Mouse (Mus musculus) hindbrain, embryonic 10.5 days (tissue): Measurements from ENCODE around the gene Ltbp3. TPM values are rescaled to one million over a fixed set of nuclear protein-coding genes. Genes with fewer than 3 reads are reported as not detected.

Experiments used
- DNase-seq: peaks from one replicate; pipeline ENCODE4 v3.0.0-alpha.2; 2017; ENCODE audit warnings: low spot score
- H3K27ac ChIP-seq: fragments of 300-500 bp; sonication (generic); 2 replicates; pipeline ENCODE4 v1.5.1; 2016; ENCODE audit warnings: mild to moderate bottlenecking, moderate library complexity
- H3K27me3 ChIP-seq: fragments of 300-500 bp; sonication (generic); 2 replicates; pipeline ENCODE4 v1.6.1; 2016; ENCODE audit warnings: mild to moderate bottlenecking; ENCODE audit not compliant: poor library complexity, insufficient read depth, severe bottlenecking
- H3K36me3 ChIP-seq: fragments of 300-500 bp; sonication (generic); 2 replicates; pipeline ENCODE4 v1.6.1; 2016; ENCODE audit warnings: mild to moderate bottlenecking, moderate library complexity
- H3K4me1 ChIP-seq: fragments of 300-500 bp; sonication (generic); replicated peaks from 2 replicates; pipeline ENCODE4 v1.6.1; 2016; ENCODE audit warnings: mild to moderate bottlenecking
- H3K4me3 ChIP-seq: fragments of 300-500 bp; sonication (generic); 2 replicates; pipeline ENCODE4 v1.5.1; 2016; ENCODE audit warnings: mild to moderate bottlenecking, moderate library complexity
- H3K9me3 ChIP-seq: fragments of 300-500 bp; sonication (generic); 2 replicates; pipeline ENCODE4 v1.6.1; 2016; ENCODE audit warnings: mild to moderate bottlenecking, moderate library complexity
- WGBS: fragments of 180-500 bp; shearing (Covaris S2); methylation state at CpG from one replicate; pipeline ENCODE4 v1.1.7; 2016; 5-methylcytosine and 5-hydroxymethylcytosine counted together
- polyA plus RNA-seq: library from polyadenylated mRNA; unstranded; fragments of >200 nt; fragmentation: Nextera tagmentation; extraction: Ambion mirVana; gene quantifications from 2 replicates; pipeline ENCODE4 v1.2.1, GENCODE M21; 2016

Gene Ltbp3
- polyA plus RNA-seq: 2.7 and 6.9 TPM in 2 replicates

DNA sequence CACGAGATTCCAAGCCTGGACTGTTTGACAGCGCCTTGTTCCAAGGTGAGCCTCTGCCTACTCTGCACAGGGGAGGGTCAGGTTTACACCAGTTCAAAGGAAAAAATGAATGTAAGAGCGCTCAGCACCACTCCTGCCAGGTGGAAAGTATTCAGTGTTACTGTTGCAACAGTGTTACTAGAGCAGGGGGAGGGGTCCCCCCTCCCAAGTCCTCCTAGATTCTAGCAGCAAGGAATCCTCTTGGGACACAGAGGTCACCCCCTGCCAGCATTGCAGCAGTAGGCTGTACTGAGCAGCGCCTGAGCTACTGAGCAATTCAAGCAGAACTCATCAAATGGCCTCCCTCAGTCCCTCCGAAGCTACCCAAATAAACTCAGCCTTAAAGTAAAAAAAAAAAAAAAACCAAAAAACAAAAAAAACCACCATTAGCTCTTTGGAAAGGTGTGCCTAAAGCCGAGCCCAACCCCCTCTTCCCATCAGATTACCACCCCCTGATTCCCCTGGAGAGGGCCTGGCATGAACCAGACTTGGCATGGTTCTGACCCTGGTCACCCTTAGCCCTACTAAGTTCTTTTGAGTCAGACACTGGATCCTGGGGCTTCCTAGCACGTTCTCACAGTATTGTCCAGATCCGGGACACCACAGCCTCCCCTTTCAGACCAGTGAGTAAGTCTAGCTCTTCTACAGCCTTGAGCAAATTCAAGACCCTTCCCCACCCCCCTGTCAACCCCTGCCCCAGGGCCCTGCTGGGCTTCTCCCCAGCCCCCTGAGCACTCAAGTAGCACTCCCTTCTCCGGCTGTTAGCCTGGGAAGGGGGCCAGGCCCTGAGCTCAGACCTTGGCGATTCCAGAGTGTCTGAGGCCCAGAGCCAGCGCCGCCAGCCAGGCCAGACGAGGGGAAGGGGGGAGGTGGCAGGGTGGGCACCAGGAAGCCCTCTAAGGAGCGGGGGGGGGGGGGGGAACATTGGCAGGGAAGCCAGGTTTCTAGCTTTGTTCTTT lies at the start of gene Ltbp3:
Ltbp3 (plus strand) TSS at position 585 of the 998 bp plus-strand sequence.
- no peaks in the 10 kb centered on the region for H3K9me3 ChIP-seq
- H3K4me1 ChIP-seq: peaks cover 49% of the 10 kb centered on the region
- no peak for DNase-seq
- peak within 1 kb of the TSS; percentile 75 for H3K4me3 ChIP-seq
- H3K36me3 ChIP-seq: no peaks in the 10 kb centered on the region
- H3K27me3 ChIP-seq: peaks cover 86% of the 10 kb centered on the region
- peak within 1 kb of the TSS; percentile 87 for H3K27ac ChIP-seq
- WGBS: 12% methylated on average over 14 of the region's 14 CpGs

DNA sequence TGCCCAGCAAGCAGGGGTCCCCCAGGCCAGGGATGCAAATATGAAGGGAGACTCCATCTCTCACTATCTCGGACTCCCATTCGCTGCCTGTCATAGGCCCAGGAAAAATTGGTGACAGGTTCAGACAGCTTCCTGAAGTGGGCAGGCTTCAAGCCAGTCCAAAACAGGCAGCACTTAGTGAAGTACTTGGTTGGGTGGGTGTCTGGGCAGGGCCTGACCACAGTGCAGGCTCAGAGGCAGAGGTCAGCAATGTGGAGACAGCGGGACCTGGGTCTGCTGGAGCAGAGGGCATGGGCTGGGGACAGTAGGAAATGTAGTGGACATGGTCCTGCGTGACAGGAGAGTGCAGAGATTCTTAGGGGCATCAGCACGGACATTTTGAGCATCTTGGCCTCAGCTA lies 49.1 kb upstream of the Ltbp3 start:
- peaks cover 76% of the 10 kb centered on the region for H3K4me1 ChIP-seq
- peaks cover 19% of the 10 kb centered on the region for H3K27me3 ChIP-seq
- DNase-seq: no peak
- WGBS: 87% methylated on average over 5 of the region's 5 CpGs
- peak overlapping the region; percentile 68; the same call in 1 of the 2 replicates for H3K27ac ChIP-seq
- H3K9me3 ChIP-seq: no peaks in the 10 kb centered on the region
- peak overlapping the region; percentile 90 for H3K4me3 ChIP-seq
- peaks cover 72% of the 10 kb centered on the region for H3K36me3 ChIP-seq

DNA sequence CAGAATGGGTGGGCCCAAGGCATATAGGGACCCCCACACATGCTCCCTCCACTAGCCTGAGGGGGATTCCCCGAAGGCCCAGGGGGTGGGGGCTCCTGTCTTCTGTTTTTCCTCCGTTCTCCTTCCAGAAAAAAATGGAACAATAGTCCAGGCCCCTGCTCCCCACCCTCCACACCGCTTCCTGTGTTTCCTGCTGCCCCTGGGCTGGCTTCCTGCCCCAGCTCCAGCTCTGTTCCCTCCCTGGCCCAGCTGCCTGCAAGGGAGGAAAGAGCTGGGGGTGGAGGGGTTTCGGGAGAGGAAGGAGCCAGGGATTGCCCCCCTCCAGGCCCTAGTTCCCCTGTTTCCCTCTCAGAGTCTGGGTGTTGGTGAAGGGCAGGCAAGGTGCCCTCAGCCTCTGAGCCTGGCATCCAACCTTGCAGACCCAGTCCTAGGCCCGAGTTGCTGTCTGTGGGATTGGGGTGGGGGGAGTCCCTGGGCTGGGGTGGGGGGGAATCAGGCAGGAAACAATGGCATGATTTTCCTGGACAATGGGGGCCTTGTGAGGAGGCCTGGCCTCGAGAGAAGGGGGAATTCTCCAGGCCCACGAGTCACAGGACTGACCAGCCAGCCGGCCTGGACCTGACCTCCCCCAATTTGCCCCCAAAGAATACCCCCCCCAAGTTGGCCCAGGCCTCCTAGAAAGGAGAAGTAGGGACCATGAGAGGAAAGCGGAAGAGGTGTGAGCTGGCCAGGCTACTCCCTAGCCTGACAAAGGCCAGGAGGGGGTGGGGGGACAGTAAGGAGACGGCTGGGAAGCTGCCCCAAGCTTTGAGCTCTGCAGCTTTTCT lies 48.4 kb upstream of the Ltbp3 start:
- Histone ChIP-seq H3K9me3 (no peaks in the 10 kb centered on the region), H3K27ac (peak overlapping the region; percentile 68), H3K36me3 (peaks cover 73% of the 10 kb centered on the region), H3K27me3 (peaks cover 19% of the 10 kb centered on the region), H3K4me3 (peak overlapping the region; percentile 90), H3K4me1 (peaks cover 72% of the 10 kb centered on the region)
- DNase-seq: no peak
- WGBS: 64% methylated on average over 10 of the region's 10 CpGs

DNA sequence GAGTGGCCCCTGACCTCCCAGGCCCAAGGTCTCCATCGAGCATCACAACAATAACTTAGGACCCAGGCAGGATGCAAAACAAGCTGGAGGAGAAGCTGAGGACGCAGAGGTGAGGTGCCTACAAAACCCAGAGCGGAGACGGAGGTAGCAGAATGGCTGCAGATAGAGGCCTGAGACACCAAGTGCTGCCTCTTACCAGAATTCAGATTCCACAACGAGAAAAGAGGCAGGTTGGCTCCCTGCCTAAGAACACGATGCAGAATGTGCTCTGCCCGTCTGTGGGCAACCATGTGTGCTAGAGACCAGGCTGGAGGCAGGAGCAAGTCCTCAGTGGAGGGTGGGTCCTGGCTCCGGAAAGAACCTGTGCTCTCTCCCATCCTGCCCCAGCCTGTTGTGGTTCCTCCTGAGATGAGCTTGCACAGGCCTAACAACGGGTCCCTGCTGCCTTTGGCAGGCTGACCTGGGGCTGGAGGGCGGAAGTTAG lies 47.7 kb upstream of the Ltbp3 start:
- Histone ChIP-seq H3K9me3 (no peaks in the 10 kb centered on the region), H3K27me3 (peaks cover 19% of the 10 kb centered on the region), H3K36me3 (peaks cover 78% of the 10 kb centered on the region), H3K27ac (peak overlapping the region; percentile 68), H3K4me3 (peak overlapping the region; percentile 90), H3K4me1 (peaks cover 65% of the 10 kb centered on the region)
- no peak for DNase-seq
- 80% methylated on average over 10 of the region's 10 CpGs for WGBS

DNA sequence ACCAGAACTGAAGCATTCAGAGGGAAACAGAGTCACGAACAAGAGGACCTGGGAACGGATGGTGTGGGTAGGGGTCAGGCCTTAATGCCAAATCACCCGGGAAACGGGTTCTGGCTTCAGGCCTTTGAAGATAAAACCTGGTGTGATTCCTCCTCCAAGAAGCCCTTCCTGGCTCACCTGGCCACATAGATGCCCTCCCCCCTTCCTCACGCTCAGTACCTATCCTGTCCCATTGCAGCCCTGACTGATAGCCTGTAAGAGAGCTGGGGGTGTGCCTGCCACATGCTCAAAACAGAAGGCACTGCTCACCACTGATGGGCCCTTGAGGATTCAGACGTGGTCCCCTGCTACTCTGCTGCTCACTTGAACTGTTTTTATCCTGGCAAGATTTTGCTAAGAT lies 46.9 kb upstream of the Ltbp3 start:
- peaks cover 19% of the 10 kb centered on the region for H3K27me3 ChIP-seq
- no peaks in the 10 kb centered on the region for H3K9me3 ChIP-seq
- 96% methylated on average over 6 of the region's 6 CpGs for WGBS
- peaks cover 86% of the 10 kb centered on the region for H3K36me3 ChIP-seq
- DNase-seq: no peak
- no peak overlapping the region for H3K27ac ChIP-seq
- peaks cover 62% of the 10 kb centered on the region for H3K4me1 ChIP-seq
- no peak overlapping the region for H3K4me3 ChIP-seq

DNA sequence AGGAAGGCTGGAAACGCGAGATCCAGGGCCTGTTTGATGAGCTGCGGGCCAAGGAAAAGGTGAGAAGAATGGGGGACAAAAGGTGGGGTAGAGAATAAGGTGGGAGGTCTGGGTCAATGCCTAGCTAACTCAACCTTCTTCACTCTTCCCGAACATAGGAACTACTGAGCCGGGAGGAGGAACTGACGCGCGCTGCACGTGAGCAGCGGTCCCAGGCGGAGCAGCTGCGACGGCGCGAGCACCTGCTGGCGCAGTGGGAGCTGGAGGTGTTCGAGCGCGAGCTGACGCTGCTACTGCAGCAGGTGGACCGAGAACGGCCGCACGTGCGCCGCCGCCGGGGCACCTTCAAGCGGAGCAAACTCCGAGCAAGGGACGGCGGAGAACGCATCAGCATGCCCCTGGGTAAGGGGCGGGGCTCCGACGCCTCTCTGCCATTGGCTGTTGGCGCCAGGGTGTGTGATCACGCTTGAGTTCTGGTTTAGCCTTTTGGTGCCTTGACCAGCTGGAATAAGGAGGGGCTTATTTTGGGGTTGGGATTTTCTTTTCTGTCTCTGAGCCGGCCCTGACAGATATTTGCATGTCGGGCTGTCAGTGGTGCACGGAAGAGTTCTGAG lies 44.7 kb upstream of the Ltbp3 start:
- peak; percentile 65 for DNase-seq
- H3K27ac ChIP-seq: 0 out of 2 replicates have a peak overlapping the region, but pooled peaks have one; percentile 12
- no peaks in the 10 kb centered on the region for H3K9me3 ChIP-seq
- WGBS: 9% methylated on average over 41 of the region's 41 CpGs
- H3K4me3 ChIP-seq: peak overlapping the region; percentile 48
- peaks cover 100% of the 10 kb centered on the region for H3K36me3 ChIP-seq
- peaks cover 19% of the 10 kb centered on the region for H3K27me3 ChIP-seq
- peaks cover 46% of the 10 kb centered on the region for H3K4me1 ChIP-seq

DNA sequence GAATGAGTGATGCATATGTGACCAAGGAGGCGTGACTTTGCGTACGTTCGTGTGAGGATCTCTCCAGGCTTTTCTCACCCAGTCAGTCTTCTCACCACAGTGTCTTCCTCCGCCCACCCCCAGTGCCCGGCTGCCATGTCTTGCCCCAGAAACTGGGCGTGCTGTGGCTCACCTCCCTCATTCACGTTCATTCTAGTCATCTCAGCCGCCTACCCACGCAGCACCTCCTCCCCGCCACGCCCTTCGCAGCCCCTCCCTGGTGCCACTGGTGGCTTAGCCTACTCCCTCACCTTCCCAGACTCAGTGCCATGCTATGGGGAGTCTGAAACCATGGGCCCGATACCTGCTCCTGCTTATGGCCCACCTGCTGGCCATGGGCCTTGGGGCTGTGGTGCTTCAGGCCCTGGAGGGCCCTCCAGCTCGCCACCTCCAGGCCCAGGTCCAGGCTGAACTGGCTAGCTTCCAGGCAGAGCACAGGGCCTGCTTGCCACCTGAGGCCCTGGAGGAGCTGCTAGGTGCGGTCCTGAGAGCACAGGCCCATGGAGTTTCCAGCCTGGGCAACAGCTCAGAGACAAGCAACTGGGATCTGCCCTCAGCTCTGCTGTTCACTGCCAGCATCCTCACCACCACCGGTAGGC lies 36.4 kb upstream of the Ltbp3 start, which contains the start of gene Kcnk7:
Kcnk7 (plus strand) TSS at position 205 of the 638 bp plus-strand sequence.
- no peaks in the 10 kb centered on the region for H3K27me3 ChIP-seq
- no peak for DNase-seq
- no peaks in the 10 kb centered on the region for H3K9me3 ChIP-seq
- peak within 1 kb of the TSS; percentile 3; the same call in 1 of the 2 replicates for H3K4me3 ChIP-seq
- 78% methylated on average over 17 of the region's 17 CpGs for WGBS
- peak within 1 kb of the TSS; percentile 35; the same call in 1 of the 2 replicates for H3K27ac ChIP-seq
- peaks cover 84% of the 10 kb centered on the region for H3K36me3 ChIP-seq
- peaks cover 10% of the 10 kb centered on the region for H3K4me1 ChIP-seq

DNA sequence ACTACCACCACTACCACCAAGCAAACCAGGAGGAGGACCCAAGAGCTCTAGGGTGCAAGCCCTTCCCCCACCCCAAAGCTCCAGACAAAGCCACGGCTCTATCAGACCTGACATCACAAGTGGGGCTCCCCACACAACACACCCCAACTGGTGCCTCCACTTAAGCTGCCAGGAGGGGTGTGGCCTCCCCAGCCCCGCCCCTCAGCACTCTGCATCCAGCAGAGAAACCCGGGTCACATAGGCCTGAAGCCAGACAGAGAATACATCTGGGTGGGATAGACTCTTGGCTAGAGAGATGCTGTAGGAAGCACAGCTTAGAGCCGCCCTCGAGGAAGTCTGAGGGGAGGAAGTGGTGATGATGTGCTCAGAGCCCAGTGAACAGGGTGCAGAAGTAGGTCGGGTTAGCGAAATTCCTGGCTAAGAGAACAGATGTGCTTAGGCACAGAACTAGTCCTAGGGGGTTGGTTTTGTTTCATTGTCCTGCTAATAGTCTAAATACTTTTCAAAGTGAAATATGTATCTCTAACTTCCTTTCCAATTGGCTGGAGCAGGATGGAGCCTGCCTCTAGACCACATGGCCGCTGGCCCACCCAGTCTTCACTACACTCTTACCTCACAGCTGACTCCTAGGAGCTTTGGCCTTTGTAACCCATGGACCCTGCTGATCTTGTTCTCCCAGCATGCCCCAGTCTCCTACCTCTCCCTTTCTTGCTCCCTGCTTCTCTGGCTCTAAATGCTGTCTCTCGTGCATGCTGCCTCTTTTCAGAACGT lies 35.7 kb upstream of the Ltbp3 start:
- H3K36me3 ChIP-seq: peaks cover 82% of the 10 kb centered on the region
- 48% methylated on average over 10 of the region's 10 CpGs for WGBS
- H3K27ac ChIP-seq: peak overlapping the region; percentile 35; the same call in 1 of the 2 replicates

DNA sequence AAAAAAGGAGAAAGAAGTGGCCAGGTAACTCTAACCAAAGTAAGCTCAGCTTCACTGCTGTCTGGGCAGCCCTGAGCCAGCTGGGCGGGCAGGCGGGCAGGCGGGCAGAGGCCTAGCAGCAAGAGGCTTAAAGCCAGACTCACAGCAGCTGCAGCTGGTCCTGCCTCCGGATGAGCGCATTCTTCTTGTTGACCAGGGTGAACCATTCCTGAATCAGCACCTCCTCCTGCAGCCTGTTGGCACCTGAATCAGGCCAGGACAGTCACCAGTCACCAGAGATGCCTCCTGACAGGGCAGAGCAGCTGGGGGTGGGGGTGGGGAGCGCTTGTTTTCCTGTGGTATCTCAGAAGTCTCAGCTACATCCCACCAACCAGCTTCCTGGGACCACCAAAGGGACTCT lies 30.6 kb upstream of the Ltbp3 start:
- no peak for DNase-seq
- WGBS: 92% methylated on average over 6 of the region's 6 CpGs
- H3K4me3 ChIP-seq: no peak overlapping the region
- H3K27me3 ChIP-seq: no peaks in the 10 kb centered on the region
- H3K9me3 ChIP-seq: no peaks in the 10 kb centered on the region
- H3K36me3 ChIP-seq: peaks cover 74% of the 10 kb centered on the region
- H3K27ac ChIP-seq: no peak overlapping the region
- H3K4me1 ChIP-seq: peaks cover 19% of the 10 kb centered on the region

More for the DNA sequence above, 35.7 kb upstream of the Ltbp3 start:
- no peak for DNase-seq
- Histone ChIP-seq H3K27me3 (no peaks in the 10 kb centered on the region), H3K4me1 (peaks cover 10% of the 10 kb centered on the region), H3K9me3 (no peaks in the 10 kb centered on the region), H3K4me3 (peak overlapping the region; percentile 3; the same call in 1 of the 2 replicates)

DNA sequence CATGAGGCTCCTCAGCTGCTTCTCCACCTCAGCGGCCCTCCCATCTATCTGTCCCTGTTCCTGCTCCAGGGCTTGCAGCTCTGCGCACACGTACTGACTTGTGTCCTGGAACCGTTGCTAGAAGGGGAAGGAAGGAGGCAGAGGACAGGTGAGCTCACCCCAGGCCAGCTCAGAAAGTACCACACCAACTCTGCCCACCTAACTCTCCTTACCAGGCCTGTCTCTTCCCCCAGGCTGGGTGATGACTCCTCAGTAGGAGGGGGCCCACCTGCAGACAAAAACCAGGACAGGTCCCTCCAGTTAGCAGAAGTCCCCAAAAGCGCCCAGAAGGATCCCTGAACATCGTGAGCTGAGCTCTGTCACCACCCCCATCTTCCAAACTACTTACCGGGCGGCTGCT lies 30.1 kb upstream of the Ltbp3 start:
- Histone ChIP-seq H3K36me3 (peaks cover 79% of the 10 kb centered on the region), H3K27me3 (peaks cover 4% of the 10 kb centered on the region; the same call in 1 of the 2 replicates), H3K9me3 (no peaks in the 10 kb centered on the region), H3K4me1 (peaks cover 22% of the 10 kb centered on the region), H3K4me3 (no peak overlapping the region), H3K27ac (no peak overlapping the region)
- WGBS: 75% methylated on average over 8 of the region's 8 CpGs
- no peak for DNase-seq

DNA sequence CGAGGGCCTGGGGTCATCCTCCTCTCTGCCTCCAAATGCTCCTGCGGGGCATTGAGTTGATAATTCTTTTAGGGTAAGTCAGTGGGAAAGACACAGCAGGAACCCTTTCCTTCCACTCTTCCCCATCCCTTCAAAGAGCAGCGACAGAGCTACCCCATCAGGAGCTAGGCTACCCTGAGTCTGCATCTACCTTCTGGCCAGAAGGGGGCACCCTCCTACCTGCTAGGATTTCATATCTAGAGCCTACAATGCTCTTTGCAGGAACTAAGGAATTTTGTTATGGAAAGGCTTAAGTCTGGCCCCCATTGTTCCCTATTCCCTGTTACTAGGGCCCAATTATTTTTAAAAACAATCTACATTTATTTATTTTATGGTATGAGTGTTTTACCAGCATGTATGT lies 29.5 kb upstream of the Ltbp3 start:
- peaks cover 29% of the 10 kb centered on the region for H3K4me1 ChIP-seq
- 4% methylated on average over 3 of the region's 3 CpGs for WGBS
- H3K9me3 ChIP-seq: no peaks in the 10 kb centered on the region
- H3K36me3 ChIP-seq: peaks cover 78% of the 10 kb centered on the region
- no peak overlapping the region for H3K4me3 ChIP-seq
- DNase-seq: peak; percentile 64
- H3K27ac ChIP-seq: no peak overlapping the region
- peaks cover 9% of the 10 kb centered on the region; the same call in 1 of the 2 replicates for H3K27me3 ChIP-seq
